Mouse (Mus musculus): Measurements from ENCODE around the gene Gm45799. TPM values are rescaled to one million over a fixed set of nuclear protein-coding genes. Genes with fewer than 3 reads are reported as not detected.

Gm45799 gene
- total and polyA plus RNA-seq, 3 experiments, result 67.2 to 109 TPM; not detected in 1

DNA sequence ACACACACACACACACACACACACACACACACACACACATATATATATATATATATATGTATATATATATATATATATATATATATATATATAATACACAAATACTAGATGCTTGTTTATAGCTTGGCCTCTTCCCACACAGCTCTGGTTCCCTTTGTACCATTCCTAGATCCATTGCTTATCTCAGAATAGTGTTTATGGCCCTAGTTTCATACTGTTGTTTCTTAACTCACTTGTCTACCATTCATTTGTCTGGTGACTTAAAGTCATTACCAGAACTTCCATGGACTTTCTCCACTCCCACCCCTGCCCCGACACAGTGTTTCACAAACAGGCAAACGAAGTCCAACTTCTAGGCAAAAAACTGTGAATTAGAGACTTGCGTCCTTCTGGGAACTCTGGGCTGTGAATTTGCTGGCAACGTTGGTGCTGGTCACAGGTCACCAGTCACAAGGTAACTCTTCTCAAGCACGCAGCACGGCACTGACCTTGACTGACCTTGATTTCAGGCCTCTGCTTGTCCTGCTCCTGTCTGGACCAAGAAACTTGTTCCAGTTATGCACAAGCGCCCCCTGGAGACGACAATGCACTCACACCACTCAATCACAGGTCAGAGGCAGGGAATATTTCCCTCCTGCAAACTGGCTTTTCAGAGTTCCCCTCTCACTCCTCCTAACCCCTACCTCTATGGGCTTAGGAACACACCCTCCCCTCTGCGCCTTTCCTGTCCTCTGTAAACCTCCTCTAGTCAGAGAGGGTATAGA lies 37.3 kb upstream of the Gm45799 start (continued):
- TF ChIP-seq CHD1 (IDR thresholded peaks at IDR 0.05; ENCODE audit: low read depth, low read length), result no peak

GRCm38 (mm10) chr7:105608467-105608866 lies 31.9 kb upstream of the Gm45799 start:
- H3K36me3 ChIP-seq (ENCODE audit: control insufficient read depth in 1 of 2, insufficient read depth in 2 of 2, low read length in 2 of 2), result peaks cover 0 to 11% of the 10 kb centered on the region in 2 experiments; a peak in 2 of 4 replicates
- DNase-seq (ENCODE audit: low read depth, low spot score), result peak; percentile 80
- no peak overlapping the region for H3K4me3 ChIP-seq (ENCODE audit: control insufficient read depth in 1 of 2, insufficient read depth in 1 of 2, low read depth in 2 of 2, low read length in 2 of 2)
- peaks cover 2 to 14% of the 10 kb centered on the region in 2 experiments; a peak in 2 of 4 replicates for H3K4me1 ChIP-seq (ENCODE audit: control insufficient read depth in 1 of 2, insufficient read depth in 2 of 2, low read length in 2 of 2)
- no peaks in the 10 kb centered on the region for H3K27me3 ChIP-seq (ENCODE audit: control insufficient read depth in 1 of 2, insufficient read depth in 2 of 2, low read length in 2 of 2)
- H3K27ac ChIP-seq (ENCODE audit: control insufficient read depth, low read depth, low read length), result no peak overlapping the region
- H3K9me3 ChIP-seq (replicated peaks; ENCODE audit: insufficient read depth, low read length), result no peaks in the 10 kb centered on the region
- H3K9ac ChIP-seq (ENCODE audit: control insufficient read depth, low read depth, low read length, poor library complexity, severe bottlenecking), result no peak overlapping the region
- TF ChIP-seq POLR2AphosphoS5 (IDR thresholded peaks at IDR 0.05; ENCODE audit: borderline replicate concordance, low read depth, low read length) (no peak), UBTF (IDR thresholded peaks at IDR 0.05; ENCODE audit: borderline replicate concordance, insufficient read depth, low read depth, low read length) (no peak), TCF12 (IDR thresholded peaks at IDR 0.05; ENCODE audit: low read depth, low read length) (peak; percentile 80), RAD21 (IDR thresholded peaks at IDR 0.05; ENCODE audit: low read depth, low read length) (no peak), POLR2A (IDR thresholded peaks at IDR 0.05; ENCODE audit: control insufficient read depth in 1 of 2, insufficient read depth in 1 of 2, low read depth in 1 of 2, low read length in 2 of 2, poor library complexity in 1 of 2) (no peak), RCOR1 (IDR thresholded peaks at IDR 0.05; ENCODE audit: low read depth, low read length) (peak; percentile 78), NELFE (IDR thresholded peaks at IDR 0.05; ENCODE audit: low read depth, low read length) (no peak), CHD1 (IDR thresholded peaks at IDR 0.05; ENCODE audit: low read depth, low read length) (no peak), KAT2A (conservative IDR thresholded peaks at IDR 0.05; ENCODE audit: low read depth, low read length) (no peak), TAL1 (IDR thresholded peaks at IDR 0.05; ENCODE audit: low read length) (peak; percentile 92), MXI1 (IDR thresholded peaks at IDR 0.05; ENCODE audit: low read depth, low read length) (no peak), POLR2AphosphoS2 (IDR thresholded peaks at IDR 0.05; ENCODE audit: low read length) (no peak), TBP (IDR thresholded peaks at IDR 0.05; ENCODE audit: low read depth, low read length) (no peak), EP300 (IDR thresholded peaks at IDR 0.05; ENCODE audit: low read depth in 1 of 2, low read length in 2 of 2) (peak; percentile 87 to 92), CTCF (IDR thresholded peaks at IDR 0.05 in 2 of 3, conservative IDR thresholded peaks at IDR 0.05 in 1 of 3; ENCODE audit: control insufficient read depth in 1 of 3, insufficient read depth in 1 of 3, low read depth in 2 of 3, low read length in 3 of 3, poor library complexity in 1 of 3, severe bottlenecking in 1 of 3) (no peak), JUND (IDR thresholded peaks at IDR 0.05; ENCODE audit: low read depth, low read length) (no peak), CHD2 (IDR thresholded peaks at IDR 0.05; ENCODE audit: low read length) (no peak), GABPA (IDR thresholded peaks at IDR 0.05; ENCODE audit: low read depth, low read length) (no peak), MAX (IDR thresholded peaks at IDR 0.05; ENCODE audit: low read length) (no peak), GATA1 (IDR thresholded peaks at IDR 0.05; ENCODE audit: low read depth, low read length) (peak; percentile 88), ETS1 (IDR thresholded peaks at IDR 0.05; ENCODE audit: low read depth, low read length) (peak; percentile 61)
- no peaks in the 10 kb centered on the region for H3K79me2 ChIP-seq (ENCODE audit: control insufficient read depth, insufficient read depth, low read length, poor library complexity)
